In the genomic region with DNA sequence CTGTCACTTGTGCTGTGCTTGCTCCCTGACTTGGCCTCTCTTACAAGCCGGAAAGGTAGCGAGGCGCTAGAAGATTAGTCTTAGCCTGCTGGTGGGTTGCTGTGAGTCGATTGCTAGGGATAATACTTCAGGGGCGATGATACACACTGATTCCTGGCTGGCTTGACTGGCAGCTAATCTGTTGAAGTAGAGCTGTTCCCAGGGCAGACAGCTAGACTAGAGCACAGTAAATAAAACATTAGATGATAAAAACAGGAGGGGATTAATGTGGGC, we compare ENCODE assay signal across 14 mouse cellular contexts. TPM values are rescaled to one million over a fixed set of nuclear protein-coding genes. Genes with fewer than 3 reads are reported as not detected.
DNase-seq lines count a peak whose midpoint lies in the region; ATAC-seq and TF ChIP-seq lines count a peak whose summit lies in the region.
"Had no signal": no experiment of that assay in that cellular context is flagged by ENCODE, and none has a peak within 500 bp of the region (broad histone marks: within the 10 kb centered on the region; RNA-seq: fewer than 3 reads in every experiment).

No protein-coding gene starts in this region.

- ATAC-seq in forebrain, postnatal 0 days, result no peak
- ATAC-seq in forebrain, embryonic 11.5 days (replicated peaks; ENCODE audit: low FRiP score), result no peak
- ATAC-seq in kidney, embryonic 16.5 days (ENCODE audit: low FRiP score, low TSS enrichment), result no peak
- ATAC-seq in liver, embryonic 11.5 days (replicated peaks; ENCODE audit: low FRiP score), result no peak

- no peaks in the 10 kb centered on the region for H3K27me3 ChIP-seq in forebrain, postnatal 0 days (ENCODE audit: insufficient read depth, low read length)
- no peaks in the 10 kb centered on the region for H3K27me3 ChIP-seq in forebrain, embryonic 11.5 days (ENCODE audit: control insufficient read depth, insufficient read depth, low read length)
- H3K27me3 ChIP-seq in kidney, embryonic 16.5 days (ENCODE audit: insufficient read depth, low read length), result no peaks in the 10 kb centered on the region
- no peaks in the 10 kb centered on the region for H3K27me3 ChIP-seq in liver, embryonic 11.5 days (replicated peaks; ENCODE audit: control insufficient read depth, insufficient read depth, low read length)
- H3K27me3 ChIP-seq: megakaryocyte, embryonic 14.5 days had no signal

- no peak overlapping the region for H3K4me2 ChIP-seq in forebrain, postnatal 0 days (ENCODE audit: low read depth)
- no peak overlapping the region for H3K4me2 ChIP-seq in forebrain, embryonic 11.5 days (ENCODE audit: low read depth, low read length, severe bottlenecking)
- H3K4me2 ChIP-seq in kidney, embryonic 16.5 days (replicated peaks; ENCODE audit: low read depth, low read length), result no peak overlapping the region
- H3K4me2 ChIP-seq in liver, embryonic 11.5 days, result no peak overlapping the region

- WGBS in forebrain, postnatal 0 days, result 87% methylated on average over 5 of the region's 5 CpGs
- WGBS in forebrain, embryonic 11.5 days, result 91% methylated on average over 5 of the region's 5 CpGs
- WGBS in kidney, embryonic 16.5 days, result 38% methylated on average over 5 of the region's 5 CpGs
- WGBS in liver, embryonic 11.5 days, result 81% methylated on average over 5 of the region's 5 CpGs

- peaks cover 60% of the 10 kb centered on the region for H3K36me3 ChIP-seq in forebrain, postnatal 0 days (ENCODE audit: insufficient read depth)
- H3K36me3 ChIP-seq in forebrain, embryonic 11.5 days (ENCODE audit: control insufficient read depth, insufficient read depth, low read length), result peaks cover 22% of the 10 kb centered on the region
- peaks cover 44% of the 10 kb centered on the region for H3K36me3 ChIP-seq in kidney, embryonic 16.5 days (ENCODE audit: insufficient read depth, low read length)
- peaks cover 39% of the 10 kb centered on the region for H3K36me3 ChIP-seq in liver, embryonic 11.5 days (ENCODE audit: control insufficient read depth, insufficient read depth, low read length)

- H3K4me3 ChIP-seq in forebrain, postnatal 0 days (ENCODE audit: low read depth, low read length), result no peak overlapping the region
- no peak overlapping the region for H3K4me3 ChIP-seq in forebrain, embryonic 11.5 days (ENCODE audit: low read depth, low read length)
- no peak overlapping the region for H3K4me3 ChIP-seq in kidney, embryonic 16.5 days (ENCODE audit: low read length)
- H3K4me3 ChIP-seq in cortical plate, adult 2 months (ENCODE audit: insufficient read depth, low read length), result no peak overlapping the region
- H3K4me3 ChIP-seq in liver, embryonic 11.5 days (ENCODE audit: low read depth, low read length), result no peak overlapping the region
- H3K4me3 ChIP-seq: megakaryocyte, embryonic 14.5 days had no signal

- no peaks in the 10 kb centered on the region for H3K9me3 ChIP-seq in forebrain, postnatal 0 days (ENCODE audit: low read length)
- H3K9me3 ChIP-seq in forebrain, embryonic 11.5 days (ENCODE audit: control insufficient read depth, low read length), result no peaks in the 10 kb centered on the region
- H3K9me3 ChIP-seq in kidney, embryonic 16.5 days (ENCODE audit: low read length), result no peaks in the 10 kb centered on the region
- H3K9me3 ChIP-seq in liver, embryonic 11.5 days (ENCODE audit: control insufficient read depth, low read length), result no peaks in the 10 kb centered on the region
- H3K9me3 ChIP-seq: megakaryocyte, embryonic 14.5 days had no signal

- no peak for DNase-seq in forebrain, postnatal 0 days
- DNase-seq in forebrain, embryonic 11.5 days (ENCODE audit: low spot score), result no peak
- no peak for DNase-seq in kidney, adult 18-20 months
- DNase-seq in liver, embryonic 11.5 days (ENCODE audit: low spot score), result no peak
- DNase-seq in thymus, adult 18-20 months, result no peak
- no peak for DNase-seq in cerebellum, postnatal 4 days (ENCODE audit: low spot score in 2 of 2)

- peak overlapping the region; percentile 29; the same call in 1 of the 2 replicates for H3K27ac ChIP-seq in forebrain, postnatal 0 days (ENCODE audit: low read depth, low read length)
- H3K27ac ChIP-seq in forebrain, embryonic 11.5 days (ENCODE audit: low read depth, low read length), result no peak overlapping the region
- H3K27ac ChIP-seq in kidney, embryonic 16.5 days (ENCODE audit: low read length), result peak overlapping the region; percentile 91
- H3K27ac ChIP-seq in cortical plate, adult 2 months (ENCODE audit: insufficient read depth, low read length), result peak overlapping the region; percentile 66
- H3K27ac ChIP-seq in liver, embryonic 11.5 days (ENCODE audit: low read depth, low read length), result peak overlapping the region; percentile 17; the same call in 1 of the 2 replicates

- no peak overlapping the region for H3K9ac ChIP-seq in forebrain, postnatal 0 days
- no peak overlapping the region for H3K9ac ChIP-seq in forebrain, embryonic 11.5 days (ENCODE audit: low read length)
- H3K9ac ChIP-seq in kidney, embryonic 16.5 days (replicated peaks; ENCODE audit: low read length), result no peak overlapping the region
- H3K9ac ChIP-seq in liver, embryonic 11.5 days (ENCODE audit: low read depth, low read length), result no peak overlapping the region

- no peak for TF ChIP-seq POLR2A in cortical plate, adult 2 months (IDR thresholded peaks at IDR 0.05; ENCODE audit: extremely low read depth, insufficient read depth, low read length)

- H3K4me1 ChIP-seq in forebrain, postnatal 0 days (ENCODE audit: insufficient read depth), result no peaks in the 10 kb centered on the region
- H3K4me1 ChIP-seq in forebrain, embryonic 11.5 days (replicated peaks; ENCODE audit: control insufficient read depth, insufficient read depth, low read length), result no peaks in the 10 kb centered on the region
- H3K4me1 ChIP-seq in kidney, embryonic 16.5 days (ENCODE audit: insufficient read depth, low read length), result peaks cover 20% of the 10 kb centered on the region
- H3K4me1 ChIP-seq in cortical plate, adult 2 months (ENCODE audit: control insufficient read depth, insufficient read depth, low read length), result no peaks in the 10 kb centered on the region; the same call in 1 of the 2 replicates
- H3K4me1 ChIP-seq in liver, embryonic 11.5 days (replicated peaks; ENCODE audit: control insufficient read depth, insufficient read depth, low read length), result peaks cover 4% of the 10 kb centered on the region; the same call in 1 of the 2 replicates
- H3K4me1 ChIP-seq: megakaryocyte, embryonic 14.5 days had no signal

- TF ChIP-seq CTCF in forebrain, postnatal 0 days (IDR thresholded peaks at IDR 0.05; ENCODE audit: low read depth), result no peak
- no peak for TF ChIP-seq CTCF in cortical plate, adult 2 months (IDR thresholded peaks at IDR 0.05; ENCODE audit: extremely low read depth, insufficient read depth, low read length)

RNA-seq across cellular contexts. Expression of gene Prpf19, which starts 10.6 kb away (rescaled TPM):
- 243 and 271 TPM in 2 replicates for total RNA-seq in forebrain, postnatal 0 days (2014; rRNA removed)
- 35.6 and 36.9 TPM in 2 replicates for polyA plus RNA-seq in forebrain, postnatal 0 days (2015; fragmentation: Nextera tagmentation; extraction: Ambion mirVana)
- 50.9 and 55.5 TPM in 2 replicates for polyA plus RNA-seq in forebrain, embryonic 11.5 days (2014; fragmentation: Nextera tagmentation; extraction: Ambion mirVana)
- 47.6 and 51.3 TPM in 2 replicates for polyA plus RNA-seq in kidney, embryonic 16.5 days (2015; fragmentation: Nextera tagmentation; extraction: Ambion mirVana)
- 219 and 221 TPM in 2 replicates for polyA plus RNA-seq in cortical plate, adult 2 months (2012; rRNA removed)
- polyA plus RNA-seq in liver, embryonic 11.5 days (2014; fragmentation: Nextera tagmentation; extraction: Ambion mirVana), result 45.7 and 46.8 TPM in 2 replicates

RNA-seq across cellular contexts. Expression of gene Zp1, which starts 14.8 kb away (rescaled TPM):
- 0.10 and 0.23 TPM in 2 replicates for total RNA-seq in forebrain, postnatal 0 days (2014; rRNA removed)
- polyA plus RNA-seq in forebrain, postnatal 0 days (2015; fragmentation: Nextera tagmentation; extraction: Ambion mirVana), result 0.59 and 0.68 TPM in 2 replicates
- not detected in 2 replicates for polyA plus RNA-seq in forebrain, embryonic 11.5 days (2014; fragmentation: Nextera tagmentation; extraction: Ambion mirVana)
- not detected in 2 replicates for polyA plus RNA-seq in kidney, embryonic 16.5 days (2015; fragmentation: Nextera tagmentation; extraction: Ambion mirVana)
- not detected in 2 replicates for polyA plus RNA-seq in cortical plate, adult 2 months (2012; rRNA removed)
- not detected in 2 replicates for polyA plus RNA-seq in liver, embryonic 11.5 days (2014; fragmentation: Nextera tagmentation; extraction: Ambion mirVana)
- total RNA-seq: adrenal gland, postnatal 4 days; granulocyte monocyte progenitor cell, adult 5-6 weeks; layer of hippocampus, postnatal 36 days; neutrophil, adult 5-6 weeks had no signal
- polyA plus RNA-seq: forebrain, embryonic 14.5 days had no signal

RNA-seq across cellular contexts. Expression of gene Tmem109, which starts 23.9 kb away (rescaled TPM):
- total RNA-seq in forebrain, postnatal 0 days (2014; rRNA removed), result 22.2 and 25.5 TPM in 2 replicates
- polyA plus RNA-seq in forebrain, postnatal 0 days (2015; fragmentation: Nextera tagmentation; extraction: Ambion mirVana), result 33.7 and 38.8 TPM in 2 replicates
- polyA plus RNA-seq in forebrain, embryonic 11.5 days (2014; fragmentation: Nextera tagmentation; extraction: Ambion mirVana), result 44.3 and 45.9 TPM in 2 replicates
- 115 and 118 TPM in 2 replicates for polyA plus RNA-seq in kidney, embryonic 16.5 days (2015; fragmentation: Nextera tagmentation; extraction: Ambion mirVana)
- 61.9 and 63.5 TPM in 2 replicates for polyA plus RNA-seq in cortical plate, adult 2 months (2012; rRNA removed)
- polyA plus RNA-seq in liver, embryonic 11.5 days (2014; fragmentation: Nextera tagmentation; extraction: Ambion mirVana), result 42.7 and 45.4 TPM in 2 replicates

RNA-seq across cellular contexts. Expression of gene Ptgdr2, which starts 31.3 kb away (rescaled TPM):
- total RNA-seq in forebrain, postnatal 0 days (2014; rRNA removed), result 0.57 and 0.77 TPM in 2 replicates
- polyA plus RNA-seq in forebrain, postnatal 0 days (2015; fragmentation: Nextera tagmentation; extraction: Ambion mirVana), result 0.05 and 0.10 TPM in 2 replicates
- polyA plus RNA-seq in forebrain, embryonic 11.5 days (2014; fragmentation: Nextera tagmentation; extraction: Ambion mirVana), result 0.09 TPM in 1 of 2 replicates, not detected in the other
- 0.10 TPM in 1 of 2 replicates, not detected in the other for polyA plus RNA-seq in kidney, embryonic 16.5 days (2015; fragmentation: Nextera tagmentation; extraction: Ambion mirVana)
- polyA plus RNA-seq in cortical plate, adult 2 months (2012; rRNA removed), result 0.11 and 0.21 TPM in 2 replicates
- polyA plus RNA-seq in liver, embryonic 11.5 days (2014; fragmentation: Nextera tagmentation; extraction: Ambion mirVana), result not detected in 2 replicates
- total RNA-seq: granulocyte monocyte progenitor cell, adult 5-6 weeks had no signal

RNA-seq across cellular contexts. Expression of gene Tmem132a, which starts 35.9 kb away (rescaled TPM):
- total RNA-seq in forebrain, postnatal 0 days (2014; rRNA removed), result 323 and 362 TPM in 2 replicates
- polyA plus RNA-seq in forebrain, postnatal 0 days (2015; fragmentation: Nextera tagmentation; extraction: Ambion mirVana), result 180 and 184 TPM in 2 replicates
- 87.1 and 95.1 TPM in 2 replicates for polyA plus RNA-seq in forebrain, embryonic 11.5 days (2014; fragmentation: Nextera tagmentation; extraction: Ambion mirVana)
- 88.6 and 94.4 TPM in 2 replicates for polyA plus RNA-seq in kidney, embryonic 16.5 days (2015; fragmentation: Nextera tagmentation; extraction: Ambion mirVana)
- polyA plus RNA-seq in cortical plate, adult 2 months (2012; rRNA removed), result 200 and 216 TPM in 2 replicates
- 27.2 and 27.7 TPM in 2 replicates for polyA plus RNA-seq in liver, embryonic 11.5 days (2014; fragmentation: Nextera tagmentation; extraction: Ambion mirVana)
